Mouse (Mus musculus): ENCODE results near the gene Prkca. TPM values are rescaled to one million over a fixed set of nuclear protein-coding genes. Genes with fewer than 3 reads are reported as not detected.

The Prkca gene
- polyA plus RNA-seq, 1 experiment, result 18.1 TPM

DNA sequence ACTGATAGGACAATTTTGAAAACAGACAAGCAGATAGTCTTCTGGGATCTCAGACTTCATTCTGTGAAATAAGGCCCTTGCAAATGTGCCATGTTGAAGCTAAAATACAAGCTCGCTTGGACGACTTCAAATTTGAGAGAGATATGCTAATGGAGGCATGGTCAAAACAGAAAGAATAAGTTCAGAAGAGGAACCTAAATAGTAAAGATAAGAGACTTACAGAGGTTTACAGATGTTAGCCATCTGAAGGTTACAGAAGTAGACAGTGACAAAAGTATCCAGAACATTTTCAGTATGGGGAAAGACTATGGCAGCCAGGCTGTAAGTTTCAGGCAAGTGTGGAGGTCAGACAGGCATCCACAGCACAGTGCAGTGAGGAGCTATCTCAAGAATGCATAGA lies 21.6 kb downstream of the Prkca start:
- peaks cover 100% of the 10 kb centered on the region for H3K79me2 ChIP-seq (ENCODE audit: control insufficient read depth, insufficient read depth)
- no peak overlapping the region for H3K4me3 ChIP-seq (ENCODE audit: insufficient read depth, poor library complexity, severe bottlenecking)
- H3ac ChIP-seq (ENCODE audit: control insufficient read depth, insufficient read length, low read depth), result no peak overlapping the region
- peaks cover 52% of the 10 kb centered on the region for H3K36me3 ChIP-seq (ENCODE audit: control insufficient read depth, insufficient read depth)
- H3K27me3 ChIP-seq (ENCODE audit: control insufficient read depth, insufficient read depth, insufficient read length), result no peaks in the 10 kb centered on the region
- peaks cover 68% of the 10 kb centered on the region for H3K79me3 ChIP-seq (ENCODE audit: low read depth)
- no peak for TF ChIP-seq USF1 (IDR thresholded peaks at IDR 0.05; ENCODE audit: low read depth)
- TF ChIP-seq MYOD1 (IDR thresholded peaks at IDR 0.05; ENCODE audit: control insufficient read depth, insufficient read length, low read depth), result no peak
- TF ChIP-seq MYOG (IDR thresholded peaks at IDR 0.05; ENCODE audit: control insufficient read depth, extremely low read depth, insufficient read length), result no peak
- TF ChIP-seq CTCF (IDR thresholded peaks at IDR 0.05; ENCODE audit: control insufficient read depth, insufficient read depth, insufficient read length), result no peak
- no peak for TF ChIP-seq FOSL1 (IDR thresholded peaks at IDR 0.05; ENCODE audit: insufficient read depth, low read length, poor library complexity, severe bottlenecking)
- TF ChIP-seq MAX (IDR thresholded peaks at IDR 0.05), result no peak
- TF ChIP-seq CEBPB (IDR thresholded peaks at IDR 0.05; ENCODE audit: low read depth), result no peak

DNA sequence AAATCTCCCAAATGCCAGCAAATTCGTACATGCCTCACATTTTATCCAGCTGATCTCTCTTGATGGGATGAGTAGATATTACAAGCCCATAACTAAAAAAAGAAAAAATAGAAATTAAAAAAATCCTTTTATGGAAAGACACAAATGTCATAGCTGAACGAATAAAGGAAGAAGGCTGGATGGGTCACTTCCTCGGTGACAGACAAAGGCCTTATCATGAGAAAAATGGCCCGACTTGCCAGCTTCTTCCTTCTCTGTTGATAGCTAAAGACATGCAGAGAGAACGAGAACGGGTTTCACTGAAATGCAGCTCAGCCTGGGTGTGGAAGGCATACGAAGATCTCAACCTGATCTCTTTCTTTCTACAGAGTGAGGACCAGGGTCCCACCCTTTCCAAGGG lies 23.2 kb downstream of the Prkca start:
- Histone ChIP-seq H3K4me3 (ENCODE audit: insufficient read depth, poor library complexity, severe bottlenecking) (no peak overlapping the region), H3K79me3 (ENCODE audit: low read depth) (peaks cover 70% of the 10 kb centered on the region), H3K36me3 (ENCODE audit: control insufficient read depth, insufficient read depth) (peaks cover 48% of the 10 kb centered on the region), H3K27me3 (ENCODE audit: control insufficient read depth, insufficient read depth, insufficient read length) (no peaks in the 10 kb centered on the region), H3K79me2 (ENCODE audit: control insufficient read depth, insufficient read depth) (peaks cover 100% of the 10 kb centered on the region), H3ac (ENCODE audit: control insufficient read depth, insufficient read length, low read depth) (no peak overlapping the region)
- TF ChIP-seq MYOG (IDR thresholded peaks at IDR 0.05; ENCODE audit: control insufficient read depth, extremely low read depth, insufficient read length) (no peak), CTCF (IDR thresholded peaks at IDR 0.05; ENCODE audit: control insufficient read depth, insufficient read depth, insufficient read length) (no peak)

DNA sequence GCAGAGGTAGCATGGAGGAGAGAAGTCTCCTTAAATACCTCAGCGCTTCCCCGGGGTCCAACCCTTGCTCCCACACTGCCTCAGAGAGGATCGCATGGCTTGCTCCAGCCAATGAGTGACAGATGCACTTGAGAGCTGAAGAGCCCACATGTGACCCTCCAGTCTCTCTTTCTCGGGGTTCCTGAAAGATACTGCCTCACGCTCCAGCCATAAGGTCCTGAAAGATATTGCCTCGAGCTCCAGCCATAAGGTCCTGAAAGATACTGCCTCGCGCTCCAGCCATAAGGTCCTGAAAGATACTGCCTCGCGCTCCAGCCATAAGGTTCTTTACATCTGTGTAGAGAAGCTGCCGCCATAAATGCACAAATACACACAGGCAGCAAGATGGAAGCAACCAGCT lies 24.6 kb downstream of the Prkca start:
- Histone ChIP-seq H3K79me2 (ENCODE audit: control insufficient read depth, insufficient read depth) (peaks cover 100% of the 10 kb centered on the region), H3K4me3 (ENCODE audit: insufficient read depth, poor library complexity, severe bottlenecking) (no peak overlapping the region), H3K27me3 (ENCODE audit: control insufficient read depth, insufficient read depth, insufficient read length) (no peaks in the 10 kb centered on the region), H3K36me3 (ENCODE audit: control insufficient read depth, insufficient read depth) (peaks cover 41% of the 10 kb centered on the region), H3ac (ENCODE audit: control insufficient read depth, insufficient read length, low read depth) (no peak overlapping the region), H3K79me3 (ENCODE audit: low read depth) (peaks cover 72% of the 10 kb centered on the region)
- no peak for TF ChIP-seq MYOD1 (IDR thresholded peaks at IDR 0.05; ENCODE audit: control insufficient read depth, insufficient read length, low read depth)
- no peak for TF ChIP-seq MYOG (IDR thresholded peaks at IDR 0.05; ENCODE audit: control insufficient read depth, extremely low read depth, insufficient read length)
- no peak for TF ChIP-seq FOSL1 (IDR thresholded peaks at IDR 0.05; ENCODE audit: insufficient read depth, low read length, poor library complexity, severe bottlenecking)
- no peak for TF ChIP-seq CEBPB (IDR thresholded peaks at IDR 0.05; ENCODE audit: low read depth)
- TF ChIP-seq MAX (IDR thresholded peaks at IDR 0.05), result no peak
- no peak for TF ChIP-seq CTCF (IDR thresholded peaks at IDR 0.05; ENCODE audit: control insufficient read depth, insufficient read depth, insufficient read length)
- TF ChIP-seq USF1 (IDR thresholded peaks at IDR 0.05; ENCODE audit: low read depth), result no peak

DNA sequence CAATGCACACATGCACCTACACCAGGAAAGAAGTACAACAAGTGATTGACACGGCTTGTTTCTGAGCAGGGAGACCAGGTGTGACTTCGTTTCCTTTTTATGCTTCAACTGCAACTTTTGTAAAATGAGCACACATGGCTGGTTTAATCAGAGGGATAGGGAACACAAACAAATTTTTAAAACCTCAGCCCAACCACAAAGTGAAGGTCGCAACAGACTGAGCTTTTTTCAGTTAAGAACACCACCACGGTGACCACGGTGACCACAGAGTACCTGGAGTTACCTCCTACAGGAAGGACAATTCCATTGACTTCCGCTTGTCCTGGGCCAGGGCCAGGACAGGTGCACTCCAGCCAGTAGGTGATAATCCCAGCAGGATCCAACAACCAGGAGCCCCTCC lies 25.9 kb downstream of the Prkca start:
- TF ChIP-seq USF1 (IDR thresholded peaks at IDR 0.05; ENCODE audit: low read depth), result no peak
- TF ChIP-seq CEBPB (IDR thresholded peaks at IDR 0.05; ENCODE audit: low read depth), result no peak
- TF ChIP-seq CTCF (IDR thresholded peaks at IDR 0.05; ENCODE audit: control insufficient read depth, insufficient read depth, insufficient read length), result no peak
- TF ChIP-seq MAX (IDR thresholded peaks at IDR 0.05), result no peak
- TF ChIP-seq FOSL1 (IDR thresholded peaks at IDR 0.05; ENCODE audit: insufficient read depth, low read length, poor library complexity, severe bottlenecking), result no peak
- no peak for TF ChIP-seq MYOD1 (IDR thresholded peaks at IDR 0.05; ENCODE audit: control insufficient read depth, insufficient read length, low read depth)
- no peak for TF ChIP-seq MYOG (IDR thresholded peaks at IDR 0.05; ENCODE audit: control insufficient read depth, extremely low read depth, insufficient read length)
- no peaks in the 10 kb centered on the region for H3K27me3 ChIP-seq (ENCODE audit: control insufficient read depth, insufficient read depth, insufficient read length)

DNA sequence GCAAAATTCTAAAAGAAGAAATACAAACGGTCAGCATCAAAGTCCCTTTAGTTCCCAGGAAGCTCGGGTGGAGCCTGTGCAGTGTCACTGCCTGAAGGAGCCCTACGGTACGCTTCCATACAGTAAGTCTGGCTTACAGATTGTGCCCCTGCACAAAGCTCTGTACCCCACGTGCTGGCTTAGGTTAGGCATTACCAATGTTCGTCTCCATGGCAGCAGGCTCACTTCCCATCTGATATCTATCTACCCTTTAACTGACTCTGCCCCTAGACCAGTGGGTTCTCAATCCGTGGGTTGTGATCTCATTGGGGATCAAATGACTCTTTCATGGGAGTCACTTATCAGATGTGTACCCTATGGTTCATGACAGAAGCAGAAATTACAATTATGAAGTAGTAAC lies 28.0 kb downstream of the Prkca start:
- Histone ChIP-seq H3K79me2 (ENCODE audit: control insufficient read depth, insufficient read depth) (peaks cover 100% of the 10 kb centered on the region), H3K4me3 (ENCODE audit: insufficient read depth, poor library complexity, severe bottlenecking) (no peak overlapping the region), H3K36me3 (ENCODE audit: control insufficient read depth, insufficient read depth) (peaks cover 36% of the 10 kb centered on the region), H3ac (ENCODE audit: control insufficient read depth, insufficient read length, low read depth) (no peak overlapping the region), H3K79me3 (ENCODE audit: low read depth) (peaks cover 70% of the 10 kb centered on the region), H3K27me3 (ENCODE audit: control insufficient read depth, insufficient read depth, insufficient read length) (no peaks in the 10 kb centered on the region)
- no peak for TF ChIP-seq MAX (IDR thresholded peaks at IDR 0.05)
- TF ChIP-seq USF1 (IDR thresholded peaks at IDR 0.05; ENCODE audit: low read depth), result no peak
- TF ChIP-seq MYOD1 (IDR thresholded peaks at IDR 0.05; ENCODE audit: control insufficient read depth, insufficient read length, low read depth), result no peak
- no peak for TF ChIP-seq CEBPB (IDR thresholded peaks at IDR 0.05; ENCODE audit: low read depth)
- TF ChIP-seq CTCF (IDR thresholded peaks at IDR 0.05; ENCODE audit: control insufficient read depth, insufficient read depth, insufficient read length), result no peak
- TF ChIP-seq FOSL1 (IDR thresholded peaks at IDR 0.05; ENCODE audit: insufficient read depth, low read length, poor library complexity, severe bottlenecking), result no peak

More for the DNA sequence above, 25.9 kb downstream of the Prkca start:
- H3K79me3 ChIP-seq (ENCODE audit: low read depth), result peaks cover 74% of the 10 kb centered on the region
- H3K79me2 ChIP-seq (ENCODE audit: control insufficient read depth, insufficient read depth), result peaks cover 100% of the 10 kb centered on the region
- H3ac ChIP-seq (ENCODE audit: control insufficient read depth, insufficient read length, low read depth), result no peak overlapping the region
- no peak overlapping the region for H3K4me3 ChIP-seq (ENCODE audit: insufficient read depth, poor library complexity, severe bottlenecking)
- H3K36me3 ChIP-seq (ENCODE audit: control insufficient read depth, insufficient read depth), result peaks cover 41% of the 10 kb centered on the region

DNA sequence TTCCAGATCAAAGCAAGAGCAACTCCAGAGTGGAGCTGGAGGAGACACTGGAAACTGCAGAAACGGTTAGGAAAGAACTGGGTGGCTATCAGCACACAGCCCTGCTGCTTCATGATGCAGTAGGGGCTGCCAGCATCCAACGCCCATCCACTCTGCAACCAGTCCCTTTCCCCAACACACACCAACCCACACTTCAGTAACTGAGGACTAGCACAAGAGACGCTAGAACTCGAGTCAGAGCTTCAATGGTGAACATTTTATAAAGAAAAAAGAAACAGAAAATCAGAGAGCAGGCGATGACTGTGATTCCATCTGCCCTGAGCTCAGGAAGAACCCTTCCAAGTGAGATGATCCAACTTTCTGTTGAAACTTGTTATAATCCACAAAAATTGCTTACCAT lies 31.2 kb downstream of the Prkca start:
- H3K79me3 ChIP-seq (ENCODE audit: low read depth), result peaks cover 83% of the 10 kb centered on the region
- no peak for TF ChIP-seq CTCF (IDR thresholded peaks at IDR 0.05; ENCODE audit: control insufficient read depth, insufficient read depth, insufficient read length)
- no peak for TF ChIP-seq USF1 (IDR thresholded peaks at IDR 0.05; ENCODE audit: low read depth)
- TF ChIP-seq FOSL1 (IDR thresholded peaks at IDR 0.05; ENCODE audit: insufficient read depth, low read length, poor library complexity, severe bottlenecking), result no peak
- TF ChIP-seq MYOG (IDR thresholded peaks at IDR 0.05; ENCODE audit: control insufficient read depth, extremely low read depth, insufficient read length), result no peak
- TF ChIP-seq CEBPB (IDR thresholded peaks at IDR 0.05; ENCODE audit: low read depth), result no peak
- TF ChIP-seq MAX (IDR thresholded peaks at IDR 0.05), result no peak
- no peak for TF ChIP-seq MYOD1 (IDR thresholded peaks at IDR 0.05; ENCODE audit: control insufficient read depth, insufficient read length, low read depth)
- H3K36me3 ChIP-seq (ENCODE audit: control insufficient read depth, insufficient read depth), result peaks cover 12% of the 10 kb centered on the region
- no peak overlapping the region for H3ac ChIP-seq (ENCODE audit: control insufficient read depth, insufficient read length, low read depth)
- H3K27me3 ChIP-seq (ENCODE audit: control insufficient read depth, insufficient read depth, insufficient read length), result no peaks in the 10 kb centered on the region
- no peak overlapping the region for H3K4me3 ChIP-seq (ENCODE audit: insufficient read depth, poor library complexity, severe bottlenecking)
- H3K79me2 ChIP-seq (ENCODE audit: control insufficient read depth, insufficient read depth), result peaks cover 100% of the 10 kb centered on the region
